Mouse (Mus musculus) stomach, postnatal 0 days (tissue): ENCODE data around the gene Fam25c.

Experiments
- CTCF ChIP-seq: IDR thresholded peaks from 2 replicates; pipeline ENCODE4 v1.5.1; 2016; ENCODE audit warnings: antibody characterized with exemption, low read depth, mild to moderate bottlenecking, moderate library complexity
- EP300 ChIP-seq: optimal IDR thresholded peaks from 2 replicates; pipeline ENCODE3; 2016; ENCODE audit warnings: antibody characterized with exemption

DNA sequence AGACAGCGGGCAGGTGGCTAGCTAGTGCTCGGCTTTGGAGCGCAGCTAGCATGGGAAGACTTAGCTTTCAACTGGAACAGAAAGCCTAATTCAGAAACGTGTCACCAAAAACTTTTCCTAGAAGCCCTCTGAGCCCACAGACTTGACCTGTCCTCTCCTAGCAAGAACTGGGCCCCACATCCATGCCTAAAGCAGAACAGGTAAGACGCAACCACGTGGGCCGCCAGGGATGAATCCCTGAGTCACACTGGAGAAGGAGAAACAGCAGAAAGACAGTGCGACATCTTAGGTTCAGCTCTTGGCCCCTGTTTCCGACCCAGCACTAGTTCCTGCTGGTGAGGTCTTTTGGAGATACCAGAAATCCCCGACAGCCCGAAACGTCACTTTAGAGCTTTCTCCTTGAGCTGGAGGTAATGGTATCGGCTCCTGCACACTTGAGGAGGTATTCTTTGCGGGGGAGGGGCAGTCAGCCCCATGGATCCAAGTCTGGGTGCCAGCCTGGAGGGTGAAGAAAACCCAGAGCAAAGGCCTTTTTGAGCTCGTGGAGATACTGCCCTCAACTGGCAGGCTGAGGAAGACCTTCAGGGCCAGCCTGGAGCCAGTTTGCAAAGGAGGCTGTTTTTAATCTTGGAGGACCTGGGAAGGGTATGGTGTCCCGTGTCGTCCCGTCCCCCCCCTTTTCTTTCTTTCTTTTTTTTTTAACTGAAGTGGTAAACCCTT, 7.7 kb upstream of the Fam25c start:
- TF ChIP-seq CTCF (peak; percentile 84), EP300 (peak; percentile 5)
